Mouse (Mus musculus) lung, postnatal 25 days (tissue): ENCODE results near the gene Sun1.

ENCODE experiments used
- DNase-seq: peaks from one replicate; pipeline ENCODE4 v3.0.0; 2022; ENCODE audit warnings: low spot score

Gene Sun1

GRCm38 (mm10) chr5:139208183-139208582, 7.7 kb downstream of the Sun1 start:
- no peak for DNase-seq

DNA sequence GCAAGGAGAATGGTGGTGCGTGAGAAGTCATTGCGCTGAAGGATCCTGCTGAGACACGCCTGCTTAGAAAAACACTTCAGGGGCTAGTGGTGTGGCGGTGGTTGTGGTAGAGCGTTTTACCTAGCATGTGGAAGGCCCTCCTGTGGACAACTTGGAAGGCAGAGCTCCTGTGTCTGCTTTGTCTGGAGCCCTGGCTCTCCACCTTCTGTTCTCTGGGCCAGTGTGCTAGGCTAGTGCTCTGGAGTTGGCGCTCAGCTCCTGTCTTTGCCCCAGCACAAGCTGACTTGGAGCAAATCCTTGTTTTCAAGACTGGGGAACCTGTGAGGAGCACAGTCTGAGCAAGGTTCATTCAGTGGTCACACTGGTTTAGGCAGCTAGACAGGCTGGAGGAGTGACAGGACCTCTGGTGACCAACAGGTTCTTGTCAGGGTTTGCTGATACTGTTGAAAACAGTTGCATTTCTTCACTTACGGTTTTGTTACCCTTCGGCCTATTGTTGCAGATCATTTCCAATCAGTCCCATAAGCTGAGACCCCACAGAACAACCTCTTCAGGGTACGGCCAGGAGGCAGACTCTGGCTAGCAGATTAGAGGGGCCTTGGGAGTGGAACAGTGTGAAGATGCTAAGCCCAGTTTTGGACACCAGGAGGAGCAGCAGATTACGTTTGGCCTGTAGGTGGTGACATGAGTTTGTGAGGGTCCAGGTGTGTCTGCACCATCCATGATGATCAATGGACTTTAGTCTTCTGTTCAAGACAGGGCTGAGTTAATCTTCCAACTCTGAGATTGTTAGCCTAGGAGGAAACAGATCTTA, 8.6 kb downstream of the Sun1 start:
- DNase-seq: no peak

GRCm38 (mm10) chr5:139209685-139210026, 9.2 kb downstream of the Sun1 start:
- DNase-seq: no peak

GRCm38 (mm10) chr5:139211737-139212385, 11.4 kb downstream of the Sun1 start:
- DNase-seq: peak; percentile 35

GRCm38 (mm10) chr5:139214298-139214697, 13.9 kb downstream of the Sun1 start:
- DNase-seq: no peak

DNA sequence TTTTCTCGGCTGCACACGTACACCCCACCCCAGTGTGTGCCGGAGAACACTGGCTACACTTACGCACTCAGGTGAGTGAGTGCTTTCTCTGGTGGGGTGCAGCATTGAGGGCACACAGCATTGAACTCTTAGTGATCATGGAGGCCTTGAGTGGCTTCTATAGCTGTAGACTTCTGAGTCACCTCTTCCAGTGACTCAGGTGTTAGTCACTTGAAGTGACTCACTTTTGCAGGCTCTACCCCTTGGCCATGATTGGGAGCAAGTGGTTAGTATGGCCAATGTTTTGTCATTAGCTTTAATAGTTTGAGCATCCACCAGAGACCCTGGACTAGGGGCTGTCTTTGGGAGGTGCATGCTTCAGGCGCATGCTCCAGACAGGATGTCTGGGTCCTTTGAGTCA, 14.7 kb downstream of the Sun1 start:
- DNase-seq: no peak

- DNase-seq: no peak
Observed at GRCm38 (mm10) chr5:139216121-139216520, 15.7 kb downstream of the Sun1 start.

DNA sequence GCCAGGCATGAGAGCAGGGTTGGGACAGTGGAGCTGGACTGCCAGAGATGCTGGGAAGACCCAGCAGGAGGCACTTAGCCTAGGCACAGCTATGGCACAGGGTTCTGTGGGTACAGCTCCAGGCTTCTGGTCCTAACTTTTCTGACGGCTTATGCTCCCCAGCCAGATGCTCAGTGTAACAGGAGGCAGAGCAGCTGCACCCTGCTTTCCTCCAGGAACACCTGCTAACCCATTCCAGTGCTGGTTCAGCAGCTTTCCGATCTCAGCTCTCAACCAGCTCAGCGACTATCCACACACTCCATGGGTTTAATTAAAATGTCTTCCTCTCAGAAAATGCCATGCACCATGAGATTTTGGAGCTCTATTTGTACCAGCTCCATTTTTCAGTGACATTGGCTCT, 16.3 kb downstream of the Sun1 start:
- no peak for DNase-seq

DNA sequence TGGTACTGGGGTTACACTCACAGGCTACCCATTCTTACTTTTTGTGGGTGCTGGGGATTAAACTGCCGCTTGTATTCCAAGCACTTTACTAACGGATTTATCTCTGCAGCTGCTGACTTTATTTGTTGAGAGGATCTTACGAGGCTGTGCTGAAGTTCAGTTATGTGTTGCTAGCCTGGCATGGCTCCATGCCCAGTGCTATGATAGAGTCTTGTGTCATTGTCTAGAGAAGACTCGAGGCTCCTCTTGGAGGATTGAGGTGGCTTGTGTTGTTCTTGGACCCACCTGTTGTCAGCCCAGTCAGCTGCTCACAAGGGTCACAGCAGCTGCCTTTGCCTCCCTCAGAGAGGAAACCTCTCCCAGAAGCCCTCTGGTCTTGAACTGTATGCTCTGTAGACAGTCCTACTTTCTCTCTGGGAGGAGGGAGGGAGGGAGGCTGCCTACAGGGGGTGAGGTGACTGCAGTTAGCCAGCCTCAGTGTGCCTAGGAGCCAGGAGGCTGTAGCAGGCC, 19.6 kb downstream of the Sun1 start:
- DNase-seq: no peak

DNA sequence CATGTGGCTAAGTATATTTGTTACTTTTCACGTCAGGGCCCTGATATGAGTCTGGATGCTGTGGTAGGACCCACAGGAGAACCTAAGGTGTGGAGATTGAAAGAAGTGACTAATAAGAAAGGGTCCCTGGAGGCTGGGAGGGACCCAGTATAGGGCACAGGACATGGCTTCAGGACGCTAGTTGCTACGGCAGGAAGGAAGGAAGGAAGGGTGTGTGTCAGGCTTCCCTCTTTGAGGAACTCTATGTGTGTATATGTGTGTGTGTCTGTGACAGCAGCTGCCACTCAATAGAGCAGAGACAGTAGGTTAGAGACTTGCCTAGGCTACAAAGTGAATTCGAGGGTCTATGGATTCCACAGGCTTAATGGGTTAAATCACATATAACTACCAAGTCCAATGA, 20.2 kb downstream of the Sun1 start:
- peak; percentile 64 for DNase-seq

- DNase-seq: no peak
Observed at GRCm38 (mm10) chr5:139223331-139223730, 22.9 kb downstream of the Sun1 start.

DNA sequence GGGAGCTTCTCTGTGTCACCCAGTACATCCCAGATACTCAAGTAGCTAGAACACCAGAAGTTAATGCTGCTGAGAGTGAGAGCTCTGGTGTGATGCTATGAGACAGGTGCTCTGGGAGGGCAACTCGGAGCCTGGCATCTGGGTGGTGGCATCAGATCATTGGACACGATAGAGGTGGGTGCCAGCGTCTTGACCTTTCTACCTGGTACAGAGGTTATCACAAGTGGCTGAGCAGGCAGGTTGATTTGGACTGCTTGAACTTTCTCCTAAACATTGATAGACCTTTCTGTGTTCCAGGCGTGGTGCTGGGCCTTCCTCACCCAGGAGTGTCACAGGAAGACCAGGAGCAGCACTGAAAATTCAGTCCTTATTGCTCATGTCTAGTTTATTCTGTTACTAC, 26.8 kb downstream of the Sun1 start:
- no peak for DNase-seq

- DNase-seq: no peak
Observed at GRCm38 (mm10) chr5:139227645-139228044, 27.2 kb downstream of the Sun1 start.

DNA sequence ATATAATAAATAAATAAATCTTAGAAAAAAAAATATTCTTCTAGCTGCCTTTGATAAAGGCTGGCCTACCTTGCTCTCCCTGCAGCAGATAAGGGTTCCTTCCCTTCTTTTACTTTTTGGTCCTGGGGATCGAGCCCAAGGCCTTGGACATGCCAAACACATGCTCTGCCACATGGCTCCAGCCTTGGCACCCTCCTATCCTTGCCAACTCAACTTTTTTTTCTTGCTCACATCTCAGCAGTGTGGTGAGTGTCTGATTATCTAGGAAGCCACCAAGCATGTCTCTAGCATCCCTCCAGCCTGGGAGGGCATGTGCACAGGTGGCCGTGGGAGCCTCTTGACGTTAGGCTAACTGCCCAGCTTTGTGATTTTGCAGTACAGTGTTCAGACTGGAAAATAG, 27.9 kb downstream of the Sun1 start:
- no peak for DNase-seq

GRCm38 (mm10) chr5:139229716-139230115, 29.3 kb downstream of the Sun1 start:
- DNase-seq: no peak

DNA sequence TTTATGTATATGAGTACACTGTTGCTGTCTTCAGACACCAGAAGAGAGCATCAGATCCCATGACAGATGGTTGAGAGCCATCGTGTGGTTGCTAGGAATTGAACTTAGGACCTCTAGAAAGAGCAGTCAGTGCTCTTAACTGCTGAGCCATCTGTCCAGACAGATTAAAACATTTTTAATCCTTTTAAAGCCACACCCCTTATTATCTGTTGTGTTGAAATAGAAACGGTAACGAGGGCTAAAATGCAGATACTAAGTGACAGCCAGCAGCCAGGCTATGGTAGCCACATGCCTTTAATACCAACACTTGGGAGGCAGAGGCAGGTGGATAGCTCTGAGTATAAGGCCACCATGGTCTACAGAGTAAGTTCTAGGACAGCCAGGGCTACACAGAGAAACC, 31.6 kb downstream of the Sun1 start:
- no peak for DNase-seq

DNA sequence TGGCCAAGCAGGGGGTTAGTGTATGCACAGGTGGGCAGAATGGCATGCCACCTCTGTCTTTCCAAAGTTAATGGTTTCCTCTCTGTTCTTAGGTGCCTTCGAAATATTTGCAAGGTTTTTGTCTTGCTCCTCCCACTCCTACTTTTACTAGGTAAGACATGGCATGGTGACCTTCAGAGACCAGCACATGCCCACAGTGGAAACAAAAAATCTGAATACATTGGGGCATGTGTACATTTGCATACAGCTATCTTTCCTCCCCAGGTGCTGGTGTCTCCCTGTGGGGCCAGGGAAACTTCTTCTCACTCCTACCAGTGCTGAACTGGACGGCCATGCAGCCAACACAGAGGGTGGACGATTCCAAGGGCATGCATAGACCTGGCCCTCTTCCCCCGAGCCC, 34.0 kb downstream of the Sun1 start:
- DNase-seq: no peak

GRCm38 (mm10) chr5:139237436-139237835, 37.0 kb downstream of the Sun1 start:
- DNase-seq: no peak

- DNase-seq: no peak
Observed at GRCm38 (mm10) chr5:139241022-139241761, 40.8 kb downstream of the Sun1 start.

DNA sequence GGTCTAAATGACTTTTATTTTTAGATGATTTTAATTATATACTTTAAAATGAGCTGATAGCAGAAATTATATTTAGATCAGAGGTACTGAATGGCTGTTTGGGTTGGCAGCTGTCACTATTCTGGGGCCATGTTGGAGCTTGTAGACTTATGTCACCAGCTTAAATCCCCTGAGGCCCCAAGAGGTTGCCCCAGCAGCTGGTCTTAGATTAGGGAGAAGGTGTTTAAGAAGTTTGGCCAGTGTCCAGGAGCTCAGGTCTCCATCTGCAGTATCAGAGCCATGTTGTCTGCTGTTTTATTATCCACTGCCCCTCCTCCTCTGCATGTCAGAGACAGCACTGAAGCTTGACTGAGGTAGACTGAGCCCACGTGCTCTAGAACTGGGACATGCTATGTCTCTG, 42.9 kb downstream of the Sun1 start:
- no peak for DNase-seq

GRCm38 (mm10) chr5:139247767-139248166, 47.3 kb downstream of the Sun1 start:
- no peak for DNase-seq

- DNase-seq: no peak
Observed at GRCm38 (mm10) chr5:139248846-139249245, 48.4 kb downstream of the Sun1 start.

- DNase-seq: no peak
Observed at GRCm38 (mm10) chr5:139251279-139251678, 50.8 kb downstream of the Sun1 start.
